9 mouse cellular contexts compared by ENCODE assay signal in the genomic region with DNA sequence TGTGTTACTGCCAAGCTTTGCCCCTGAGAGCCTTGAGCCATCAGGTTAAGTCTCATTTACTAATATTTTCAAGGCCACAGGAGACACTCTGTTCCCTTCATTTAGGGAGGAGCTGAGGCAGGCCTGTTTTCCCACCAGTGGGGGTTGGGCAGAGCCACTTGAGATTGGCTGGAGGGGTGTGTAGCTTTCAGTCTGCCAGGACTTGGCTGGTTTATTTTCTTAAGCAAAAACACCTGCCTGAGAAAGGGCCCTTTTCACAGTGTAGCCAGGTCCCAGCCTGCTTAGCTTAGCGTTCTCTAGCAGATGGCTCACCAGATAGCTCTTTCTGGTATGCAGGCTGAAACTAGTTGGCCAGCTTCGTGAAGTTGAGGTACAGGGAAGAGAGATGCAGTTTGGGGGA. TPM values are rescaled to one million over a fixed set of nuclear protein-coding genes. Genes with fewer than 3 reads are reported as not detected.
A peak's percentile ranks its signal among the peaks of the same experiment; 100 is the strongest.
DNase-seq lines count a peak whose midpoint lies in the region; ATAC-seq and TF ChIP-seq lines count a peak whose summit lies in the region.
"Had no signal": no experiment of that assay in that cellular context is flagged by ENCODE, and none has a peak within 500 bp of the region (broad histone marks: within the 10 kb centered on the region; RNA-seq: fewer than 3 reads in every experiment).

No protein-coding gene starts in this region.

- no peaks in the 10 kb centered on the region for H3K9me3 ChIP-seq in heart, embryonic 14.5 days (ENCODE audit: control insufficient read depth, low read length)
- no peaks in the 10 kb centered on the region for H3K9me3 ChIP-seq in stomach, postnatal 0 days (ENCODE audit: control insufficient read depth, low read length)
- no peaks in the 10 kb centered on the region for H3K9me3 ChIP-seq in hindbrain, embryonic 14.5 days (ENCODE audit: control insufficient read depth, low read length)
- H3K9me3 ChIP-seq: neural tube, embryonic 12.5 days had no signal

- H3K4me3 ChIP-seq in brown adipose tissue, adult 24 weeks (ENCODE audit: insufficient read depth, low read depth, low read length), result no peak overlapping the region
- no peak overlapping the region for H3K4me3 ChIP-seq in heart, embryonic 14.5 days (ENCODE audit: control insufficient read depth in 1 of 2, insufficient read depth in 1 of 2, low read depth in 1 of 2, low read length in 2 of 2)
- no peak overlapping the region for H3K4me3 ChIP-seq in stomach, postnatal 0 days (ENCODE audit: low read depth, low read length)
- H3K4me3 ChIP-seq in layer of hippocampus, adult 2 months, result no peak overlapping the region
- H3K4me3 ChIP-seq in hindbrain, embryonic 14.5 days (replicated peaks; ENCODE audit: low read length), result no peak overlapping the region
- H3K4me3 ChIP-seq: neural tube, embryonic 12.5 days had no signal

- 0 out of 2 replicates have a peak overlapping the region, but pooled peaks have one; percentile 2 for H3K9ac ChIP-seq in heart, embryonic 14.5 days (ENCODE audit: low read length)
- 0 out of 2 replicates have a peak overlapping the region, but pooled peaks have one; percentile 38 for H3K9ac ChIP-seq in stomach, postnatal 0 days (ENCODE audit: low read length)
- H3K9ac ChIP-seq in hindbrain, embryonic 14.5 days, result no peak overlapping the region
- H3K9ac ChIP-seq: neural tube, embryonic 12.5 days had no signal

- peak overlapping the region; percentile 74 for H3K4me2 ChIP-seq in heart, embryonic 14.5 days (ENCODE audit: low read length)
- peak overlapping the region; percentile 18; the same call in 1 of the 2 replicates for H3K4me2 ChIP-seq in stomach, postnatal 0 days (replicated peaks; ENCODE audit: low read depth)
- no peak overlapping the region for H3K4me2 ChIP-seq in hindbrain, embryonic 14.5 days (replicated peaks)
- H3K4me2 ChIP-seq: neural tube, embryonic 12.5 days had no signal

- H3K27ac ChIP-seq in brown adipose tissue, adult 24 weeks (replicated peaks; ENCODE audit: low read depth, low read length), result peak overlapping the region; percentile 29
- H3K27ac ChIP-seq in heart, embryonic 14.5 days (replicated peaks in 1 of 2; ENCODE audit: control insufficient read depth in 1 of 2, insufficient read depth in 1 of 2, low read depth in 2 of 2, low read length in 2 of 2), result peak overlapping the region; percentile 50 to 87; a peak in 3 of 4 replicates
- H3K27ac ChIP-seq in stomach, postnatal 0 days (replicated peaks), result peak overlapping the region; percentile 93
- H3K27ac ChIP-seq in layer of hippocampus, adult 2 months, result no peak overlapping the region
- H3K27ac ChIP-seq in hindbrain, embryonic 14.5 days, result no peak overlapping the region
- H3K27ac ChIP-seq: neural tube, embryonic 12.5 days had no signal

- TF ChIP-seq CTCF in stomach, postnatal 0 days (IDR thresholded peaks at IDR 0.05; ENCODE audit: low read depth), result no peak
- TF ChIP-seq CTCF in layer of hippocampus, adult 2 months (conservative IDR thresholded peaks at IDR 0.05), result no peak

- peaks cover 30% of the 10 kb centered on the region for H3K4me1 ChIP-seq in brown adipose tissue, adult 24 weeks (ENCODE audit: control insufficient read depth, insufficient read depth, insufficient read length, low read length)
- peaks cover 32 to 61% of the 10 kb centered on the region in 2 experiments for H3K4me1 ChIP-seq in heart, embryonic 14.5 days (ENCODE audit: control insufficient read depth in 2 of 2, insufficient read depth in 2 of 2, low read length in 2 of 2)
- peaks cover 27% of the 10 kb centered on the region for H3K4me1 ChIP-seq in stomach, postnatal 0 days (replicated peaks; ENCODE audit: control insufficient read depth, insufficient read depth)
- no peaks in the 10 kb centered on the region for H3K4me1 ChIP-seq in hindbrain, embryonic 14.5 days (replicated peaks; ENCODE audit: control insufficient read depth, insufficient read depth, low read length)

- H3K36me3 ChIP-seq in heart, embryonic 14.5 days (ENCODE audit: control insufficient read depth, insufficient read depth, low read length), result peaks cover 38% of the 10 kb centered on the region
- H3K36me3 ChIP-seq in stomach, postnatal 0 days (ENCODE audit: control insufficient read depth, insufficient read depth, low read length), result peaks cover 3% of the 10 kb centered on the region; the same call in 1 of the 2 replicates
- H3K36me3 ChIP-seq in hindbrain, embryonic 14.5 days (replicated peaks; ENCODE audit: control insufficient read depth, insufficient read depth), result no peaks in the 10 kb centered on the region
- H3K36me3 ChIP-seq: neural tube, embryonic 12.5 days had no signal

- 14% methylated on average over 2 of the region's 2 CpGs for WGBS in heart, embryonic 14.5 days
- WGBS in stomach, postnatal 0 days, result 29% methylated on average over 2 of the region's 2 CpGs
- WGBS in hindbrain, embryonic 14.5 days, result 74% methylated on average over 2 of the region's 2 CpGs

- peak; percentile 40 for DNase-seq in Muller cell, postnatal 12 days (ENCODE audit: inconsistent ontology term)
- peak; percentile 66 to 77 for DNase-seq in kidney, postnatal 4 days
- peak; percentile 79 for DNase-seq in stomach, postnatal 0 days (ENCODE audit: low spot score)
- no peak for DNase-seq in layer of hippocampus, adult 2 months (ENCODE audit: low spot score in 2 of 2)
- no peak for DNase-seq in cerebellum, postnatal 25 days
- DNase-seq in hindbrain, embryonic 14.5 days (ENCODE audit: low spot score), result no peak

- TF ChIP-seq EP300 in stomach, postnatal 0 days (optimal IDR thresholded peaks at IDR 0.05), result no peak

- no peaks in the 10 kb centered on the region for H3K27me3 ChIP-seq in heart, embryonic 14.5 days (ENCODE audit: control insufficient read depth, insufficient read depth, low read length)
- no peaks in the 10 kb centered on the region for H3K27me3 ChIP-seq in stomach, postnatal 0 days (ENCODE audit: control insufficient read depth, insufficient read depth, low read length)
- H3K27me3 ChIP-seq in hindbrain, embryonic 14.5 days (ENCODE audit: control insufficient read depth, insufficient read depth, low read length), result peaks cover 14% of the 10 kb centered on the region

- no peak for ATAC-seq in heart, embryonic 14.5 days (ENCODE audit: insufficient number of reproducible peaks, insufficient read depth, low FRiP score, low read depth)
- peak; percentile 55 for ATAC-seq in stomach, postnatal 0 days (ENCODE audit: low FRiP score, low TSS enrichment)
- no peak for ATAC-seq in hindbrain, embryonic 14.5 days (ENCODE audit: low FRiP score)

RNA-seq across cellular contexts. Expression of a gene that starts 5.6 kb away (rescaled TPM):
- 603 and 650 TPM in 2 replicates for polyA plus RNA-seq in brown adipose tissue, adult 24 weeks (2012; ENCODE audit: insufficient read depth, insufficient read length, missing spikeins)
- polyA plus RNA-seq in heart, embryonic 14.5 days (2014; fragmentation: Nextera tagmentation; extraction: Ambion mirVana), result 532 and 550 TPM in 2 replicates
- polyA plus RNA-seq in stomach, postnatal 0 days (2015; fragmentation: Nextera tagmentation; extraction: Ambion mirVana), result 634 and 654 TPM in 2 replicates
- total RNA-seq in layer of hippocampus, adult 2 months (2021), result 1 to 10 TPM; 8.8 to 9.6 TPM
- 143 and 158 TPM in 2 replicates for polyA plus RNA-seq in hindbrain, embryonic 14.5 days (2014; fragmentation: Nextera tagmentation; extraction: Ambion mirVana)

Comparison
In these comparisons a context has a peak if more than half of its experiments do, and no peak if none do; other contexts are left out.
1. DNase-seq: peak in Muller cell, postnatal 12 days (single experiment), kidney, postnatal 4 days (2 of 2) and stomach, postnatal 0 days (single experiment); none in layer of hippocampus, adult 2 months (0 of 2), cerebellum, postnatal 25 days (0 of 2) and hindbrain, embryonic 14.5 days (single experiment).
2. H3K27ac ChIP-seq: peak in brown adipose tissue, adult 24 weeks (single experiment), heart, embryonic 14.5 days (2 of 2) and stomach, postnatal 0 days (single experiment); none in layer of hippocampus, adult 2 months (single experiment) and hindbrain, embryonic 14.5 days (single experiment).